Mouse (Mus musculus): ENCODE measurements at regions not wholly inside any gene's neighbourhood (a gene's known extent, or its start where the extent isn't known, plus 50 kb on each side); places are given as distances from the start of the nearest gene placed in this dataset.

- H3K27me3 ChIP-seq (ENCODE audit: control insufficient read depth, insufficient read depth, low read length, poor library complexity, severe bottlenecking) = no peaks in the 10 kb centered on the region; the same call in 1 of the 2 replicates
- H3K4me1 ChIP-seq (ENCODE audit: control insufficient read depth, insufficient read depth, low read length) = no peaks in the 10 kb centered on the region
- H3K9me3 ChIP-seq (replicated peaks; ENCODE audit: control insufficient read depth, insufficient read depth, low read length, poor library complexity, severe bottlenecking) = no peaks in the 10 kb centered on the region
- H3K4me3 ChIP-seq (ENCODE audit: low read depth, low read length) = no peak overlapping the region
- TF ChIP-seq POLR2A (IDR thresholded peaks at IDR 0.05; ENCODE audit: insufficient read depth, low read length) (no peak), CTCF (IDR thresholded peaks at IDR 0.05; ENCODE audit: low read depth, low read length) (no peak), EP300 (IDR thresholded peaks at IDR 0.05; ENCODE audit: insufficient read depth, low read depth, low read length) (no peak)
- H3K9ac ChIP-seq (ENCODE audit: low read depth, poor library complexity, severe bottlenecking) = no peak overlapping the region
- no peaks in the 10 kb centered on the region for H3K36me3 ChIP-seq (ENCODE audit: control insufficient read depth, insufficient read depth, low read length, poor library complexity, severe bottlenecking)
- no peak overlapping the region for H3K27ac ChIP-seq (ENCODE audit: insufficient read depth, low read length)
These were observed 1422.0 kb downstream of the Gsdmc2 start for GRCm38 (mm10) chr15:62422995-62423394.

DNA sequence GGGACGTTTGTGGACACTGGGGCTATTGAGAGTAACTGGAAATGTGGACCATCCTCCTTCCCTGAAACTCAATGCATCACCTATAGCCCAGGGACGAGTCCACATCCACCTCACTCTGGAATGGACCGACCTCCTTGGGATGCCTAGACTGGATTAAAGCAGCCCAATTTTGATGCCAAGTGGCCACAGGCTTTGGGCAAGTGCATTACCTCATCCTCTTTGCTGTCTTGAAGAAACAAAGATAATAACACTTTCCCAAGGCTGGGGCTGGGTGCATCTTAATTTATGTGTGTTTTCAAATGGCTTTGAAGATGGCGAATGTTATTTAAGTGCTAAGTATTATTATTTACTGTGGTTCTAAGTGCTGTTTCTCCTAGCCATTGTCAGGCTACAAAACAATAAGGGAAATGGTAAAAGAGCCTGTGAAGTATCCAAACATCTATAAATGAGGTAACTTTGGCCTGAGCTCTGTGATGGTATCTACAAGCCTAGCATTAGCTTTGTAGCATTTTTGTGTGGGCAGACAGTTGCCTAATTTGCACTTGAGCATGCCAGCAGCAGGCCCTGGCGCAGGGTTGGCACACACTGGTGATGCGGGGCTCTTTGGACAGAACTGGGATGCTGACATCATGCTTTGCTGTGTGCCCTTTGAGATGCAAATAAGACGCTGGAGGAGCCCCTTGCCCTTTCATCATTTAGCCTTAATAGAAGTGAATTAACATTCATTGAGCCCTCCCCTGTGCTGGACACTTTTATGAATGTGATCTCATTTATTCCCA lies 1423.7 kb downstream of the Gsdmc2 start:
- Histone ChIP-seq H3K9me3 (replicated peaks; ENCODE audit: control insufficient read depth, insufficient read depth, low read length, poor library complexity, severe bottlenecking) (no peaks in the 10 kb centered on the region), H3K27ac (ENCODE audit: insufficient read depth, low read length) (no peak overlapping the region), H3K27me3 (ENCODE audit: control insufficient read depth, insufficient read depth, low read length, poor library complexity, severe bottlenecking) (no peaks in the 10 kb centered on the region; the same call in 1 of the 2 replicates), H3K4me3 (ENCODE audit: low read depth, low read length) (no peak overlapping the region), H3K4me1 (ENCODE audit: control insufficient read depth, insufficient read depth, low read length) (no peaks in the 10 kb centered on the region), H3K36me3 (ENCODE audit: control insufficient read depth, insufficient read depth, low read length, poor library complexity, severe bottlenecking) (no peaks in the 10 kb centered on the region), H3K9ac (ENCODE audit: low read depth, poor library complexity, severe bottlenecking) (no peak overlapping the region)
- TF ChIP-seq EP300 (IDR thresholded peaks at IDR 0.05; ENCODE audit: insufficient read depth, low read depth, low read length) (no peak), POLR2A (IDR thresholded peaks at IDR 0.05; ENCODE audit: insufficient read depth, low read length) (no peak), CTCF (IDR thresholded peaks at IDR 0.05; ENCODE audit: low read depth, low read length) (no peak)

GRCm38 (mm10) chr15:62416691-62417090 lies 1428.3 kb downstream of the Gsdmc2 start:
- Histone ChIP-seq H3K9me3 (replicated peaks; ENCODE audit: control insufficient read depth, insufficient read depth, low read length, poor library complexity, severe bottlenecking) (no peaks in the 10 kb centered on the region), H3K9ac (ENCODE audit: low read depth, poor library complexity, severe bottlenecking) (no peak overlapping the region), H3K27ac (ENCODE audit: insufficient read depth, low read length) (no peak overlapping the region), H3K4me1 (ENCODE audit: control insufficient read depth, insufficient read depth, low read length) (no peaks in the 10 kb centered on the region), H3K36me3 (ENCODE audit: control insufficient read depth, insufficient read depth, low read length, poor library complexity, severe bottlenecking) (no peaks in the 10 kb centered on the region), H3K4me3 (ENCODE audit: low read depth, low read length) (no peak overlapping the region), H3K27me3 (ENCODE audit: control insufficient read depth, insufficient read depth, low read length, poor library complexity, severe bottlenecking) (no peaks in the 10 kb centered on the region)
- TF ChIP-seq EP300 (IDR thresholded peaks at IDR 0.05; ENCODE audit: insufficient read depth, low read depth, low read length) (no peak), POLR2A (IDR thresholded peaks at IDR 0.05; ENCODE audit: insufficient read depth, low read length) (no peak), CTCF (IDR thresholded peaks at IDR 0.05; ENCODE audit: low read depth, low read length) (no peak)

DNA sequence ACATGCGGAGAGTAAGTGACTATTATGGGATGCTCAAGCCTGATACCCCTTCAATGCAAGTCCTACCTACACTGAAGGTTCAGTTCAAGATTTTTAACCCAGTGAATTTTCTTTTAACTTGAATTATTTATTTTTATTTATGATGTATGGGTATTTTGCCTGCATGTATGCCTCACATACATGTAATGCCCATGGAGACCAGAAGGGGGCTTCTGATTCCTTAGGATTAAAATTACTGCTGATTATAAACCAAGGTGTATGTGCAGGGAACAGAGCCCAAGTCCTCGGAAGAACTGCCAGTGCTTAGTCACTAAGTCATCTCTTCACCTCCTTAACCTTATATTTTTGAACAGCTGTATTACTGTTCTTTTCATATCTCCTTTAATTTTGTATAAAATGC lies 1431.3 kb downstream of the Gsdmc2 start:
- Histone ChIP-seq H3K27me3 (ENCODE audit: control insufficient read depth, insufficient read depth, low read length, poor library complexity, severe bottlenecking) (no peaks in the 10 kb centered on the region), H3K4me3 (ENCODE audit: low read depth, low read length) (no peak overlapping the region), H3K9me3 (replicated peaks; ENCODE audit: control insufficient read depth, insufficient read depth, low read length, poor library complexity, severe bottlenecking) (no peaks in the 10 kb centered on the region), H3K27ac (ENCODE audit: insufficient read depth, low read length) (no peak overlapping the region), H3K36me3 (ENCODE audit: control insufficient read depth, insufficient read depth, low read length, poor library complexity, severe bottlenecking) (no peaks in the 10 kb centered on the region), H3K9ac (ENCODE audit: low read depth, poor library complexity, severe bottlenecking) (no peak overlapping the region), H3K4me1 (ENCODE audit: control insufficient read depth, insufficient read depth, low read length) (no peaks in the 10 kb centered on the region)
- TF ChIP-seq CTCF (IDR thresholded peaks at IDR 0.05; ENCODE audit: low read depth, low read length) (no peak), POLR2A (IDR thresholded peaks at IDR 0.05; ENCODE audit: insufficient read depth, low read length) (no peak), EP300 (IDR thresholded peaks at IDR 0.05; ENCODE audit: insufficient read depth, low read depth, low read length) (no peak)

DNA sequence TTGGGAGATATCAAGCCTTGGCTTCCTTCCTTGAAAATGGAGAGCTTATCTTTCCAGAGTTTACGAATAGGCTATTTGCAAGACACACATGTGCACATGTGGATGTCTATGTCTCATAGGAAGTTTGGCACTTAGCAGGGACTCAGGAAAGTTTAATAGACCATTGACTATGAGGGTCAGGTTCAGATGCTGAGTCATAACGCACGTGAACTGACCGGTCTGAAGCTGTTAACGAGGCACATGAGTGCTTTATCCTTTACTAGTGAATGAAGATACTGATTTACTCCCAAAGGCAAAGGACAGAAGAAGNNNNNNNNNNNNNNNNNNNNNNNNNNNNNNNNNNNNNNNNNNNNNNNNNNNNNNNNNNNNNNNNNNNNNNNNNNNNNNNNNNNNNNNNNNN lies 1442.8 kb downstream of the Gsdmc2 start:
- Histone ChIP-seq H3K9ac (ENCODE audit: low read depth, poor library complexity, severe bottlenecking) (no peak overlapping the region), H3K4me3 (ENCODE audit: low read depth, low read length) (no peak overlapping the region), H3K4me1 (ENCODE audit: control insufficient read depth, insufficient read depth, low read length) (no peaks in the 10 kb centered on the region), H3K9me3 (replicated peaks; ENCODE audit: control insufficient read depth, insufficient read depth, low read length, poor library complexity, severe bottlenecking) (no peaks in the 10 kb centered on the region), H3K27me3 (ENCODE audit: control insufficient read depth, insufficient read depth, low read length, poor library complexity, severe bottlenecking) (no peaks in the 10 kb centered on the region; the same call in 1 of the 2 replicates), H3K36me3 (ENCODE audit: control insufficient read depth, insufficient read depth, low read length, poor library complexity, severe bottlenecking) (no peaks in the 10 kb centered on the region), H3K27ac (ENCODE audit: insufficient read depth, low read length) (no peak overlapping the region)
- TF ChIP-seq POLR2A (IDR thresholded peaks at IDR 0.05; ENCODE audit: insufficient read depth, low read length) (no peak), CTCF (IDR thresholded peaks at IDR 0.05; ENCODE audit: low read depth, low read length) (no peak), EP300 (IDR thresholded peaks at IDR 0.05; ENCODE audit: insufficient read depth, low read depth, low read length) (no peak)

DNA sequence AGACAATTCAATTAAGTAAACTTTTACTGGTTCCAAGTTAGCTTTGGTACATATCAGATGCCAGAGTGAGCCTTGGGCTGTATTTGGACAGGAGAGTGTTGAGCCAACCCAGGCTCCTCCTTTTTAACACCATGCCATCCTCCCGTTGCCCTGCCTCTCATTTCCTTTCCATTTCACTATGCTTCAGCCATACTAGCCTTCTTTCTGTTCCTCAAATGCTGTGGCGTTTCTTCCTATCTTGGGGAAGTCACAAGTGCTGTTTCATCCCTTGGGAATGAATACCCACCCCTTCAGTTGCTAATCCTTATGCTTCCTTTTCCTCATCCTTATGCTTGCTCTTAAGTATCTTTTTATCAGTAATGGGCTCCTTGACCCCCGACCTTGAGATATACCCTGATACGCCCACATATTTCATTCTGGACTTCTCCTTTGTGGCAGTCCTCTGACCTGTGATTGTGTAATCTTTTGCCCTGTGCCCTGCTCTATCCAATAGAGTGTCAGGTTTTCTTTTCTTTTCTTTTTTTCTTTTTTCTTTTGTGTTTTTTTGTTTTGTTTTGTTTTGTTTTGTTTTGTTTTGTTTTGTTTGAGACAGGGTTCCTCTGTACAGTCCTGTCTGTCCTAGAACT lies 1443.9 kb downstream of the Gsdmc2 start:
- Histone ChIP-seq H3K9ac (ENCODE audit: low read depth, poor library complexity, severe bottlenecking) (no peak overlapping the region), H3K36me3 (ENCODE audit: control insufficient read depth, insufficient read depth, low read length, poor library complexity, severe bottlenecking) (no peaks in the 10 kb centered on the region), H3K27ac (ENCODE audit: insufficient read depth, low read length) (no peak overlapping the region), H3K9me3 (replicated peaks; ENCODE audit: control insufficient read depth, insufficient read depth, low read length, poor library complexity, severe bottlenecking) (no peaks in the 10 kb centered on the region), H3K4me1 (ENCODE audit: control insufficient read depth, insufficient read depth, low read length) (no peaks in the 10 kb centered on the region), H3K4me3 (ENCODE audit: low read depth, low read length) (no peak overlapping the region), H3K27me3 (ENCODE audit: control insufficient read depth, insufficient read depth, low read length, poor library complexity, severe bottlenecking) (no peaks in the 10 kb centered on the region; the same call in 1 of the 2 replicates)
- TF ChIP-seq POLR2A (IDR thresholded peaks at IDR 0.05; ENCODE audit: insufficient read depth, low read length) (no peak), EP300 (IDR thresholded peaks at IDR 0.05; ENCODE audit: insufficient read depth, low read depth, low read length) (no peak), CTCF (IDR thresholded peaks at IDR 0.05; ENCODE audit: low read depth, low read length) (no peak)
